Mouse (Mus musculus) liver, postnatal 0 days (tissue): ENCODE data around the gene Vps51. TPM values are rescaled to one million over a fixed set of nuclear protein-coding genes. Genes with fewer than 3 reads are reported as not detected.

ENCODE experiments used
- ATAC-seq: fragments of 200-750 bp; cut with Nextera tagmentation; 2 replicates; pipeline ENCODE4 v1.8.0; 2017; ENCODE audit warnings: mild to moderate bottlenecking, moderate library complexity
- DNase-seq: peaks from one replicate; pipeline ENCODE4 v3.0.0-alpha.2; 2016
- H3K27ac ChIP-seq: fragments of 300-500 bp; sonication (generic); 2 replicates; pipeline ENCODE4 v1.5.1; 2014; ENCODE audit warnings: antibody characterized with exemption, moderate library complexity, mild to moderate bottlenecking, low read depth
- H3K27me3 ChIP-seq: fragments of 300-500 bp; sonication (generic); 2 replicates; pipeline ENCODE4 v1.6.1; 2014; ENCODE audit warnings: low read length, control low read depth, mixed read lengths; ENCODE audit not compliant: insufficient read depth
- H3K36me3 ChIP-seq: fragments of 300-500 bp; sonication (generic); replicated peaks from 2 replicates; pipeline ENCODE4 v1.6.1; 2014; ENCODE audit warnings: mild to moderate bottlenecking, control low read depth, low read length, moderate library complexity, mixed read lengths; ENCODE audit not compliant: insufficient read depth
- H3K4me1 ChIP-seq: fragments of 300-500 bp; sonication (generic); 2 replicates; pipeline ENCODE4 v1.6.1; 2014; ENCODE audit warnings: antibody characterized with exemption, mild to moderate bottlenecking, control low read depth; ENCODE audit not compliant: insufficient read depth
- H3K4me2 ChIP-seq: fragments of 300-500 bp; sonication (generic); 2 replicates; pipeline ENCODE4 v1.6.1; 2014; ENCODE audit warnings: low read depth, mild to moderate bottlenecking, low read length, moderate library complexity, mixed read lengths
- H3K4me3 ChIP-seq: fragments of 300-500 bp; sonication (generic); 2 replicates; pipeline ENCODE4 v1.5.1; 2014; ENCODE audit warnings: low read depth, low read length
- H3K9ac ChIP-seq: fragments of 300-500 bp; sonication (generic); replicated peaks from 2 replicates; pipeline ENCODE4 v1.6.1; 2014; ENCODE audit warnings: mild to moderate bottlenecking, moderate library complexity
- H3K9me3 ChIP-seq: fragments of 300-500 bp; sonication (generic); 2 replicates; pipeline ENCODE4 v1.6.1; 2016; ENCODE audit warnings: mild to moderate bottlenecking, control low read depth, low read length, mixed read lengths
- CTCF ChIP-seq: sonication (generic); IDR thresholded peaks from 2 replicates; pipeline ENCODE4 v1.5.1; 2016; ENCODE audit warnings: antibody characterized with exemption, low read depth
- EP300 ChIP-seq: IDR thresholded peaks from 2 replicates; pipeline ENCODE4 v1.6.1; 2016; ENCODE audit warnings: antibody characterized with exemption, low read depth, mild to moderate bottlenecking
- WGBS: fragments of 180-500 bp; shearing (Covaris S2); extraction: QIAGEN DNeasy Blood & Tissue Kit; methylation state at CpG from one replicate; pipeline ENCODE4 v1.1.7; 2014; ENCODE audit not compliant: insufficient replicate concordance; 5-methylcytosine and 5-hydroxymethylcytosine counted together
- polyA plus RNA-seq: library from polyadenylated mRNA; unstranded; fragments of >200 nt; fragmentation: Nextera tagmentation; extraction: Ambion mirVana; gene quantifications from 2 replicates; pipeline ENCODE4 v1.2.1, GENCODE M21; 2015

Gene Vps51
- polyA plus RNA-seq, 1 experiment from 2014 or later: 20.7 TPM

DNA sequence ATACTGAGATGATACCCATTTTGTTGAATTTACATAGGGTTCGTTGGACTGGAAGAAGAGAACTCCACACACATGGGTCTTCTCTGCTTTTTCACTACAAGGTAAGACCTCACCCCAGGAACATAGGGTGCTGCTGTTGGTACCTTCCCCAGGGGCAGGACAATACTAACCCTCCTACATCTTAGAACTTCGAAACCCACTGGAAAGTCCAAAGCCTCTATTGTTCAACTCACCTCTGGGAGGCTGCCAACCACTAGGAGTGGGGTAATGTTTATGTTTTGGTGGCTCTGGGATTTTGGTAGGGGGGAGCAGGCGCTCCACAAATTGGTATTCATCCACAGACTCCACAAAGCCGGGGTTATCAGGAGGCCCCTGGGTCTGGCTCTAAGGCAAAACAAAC, 20.3 kb downstream of the Vps51 start:
- Histone ChIP-seq H3K9ac (peak overlapping the region; percentile 67), H3K36me3 (peaks cover 54% of the 10 kb centered on the region), H3K27me3 (no peaks in the 10 kb centered on the region), H3K27ac (peak overlapping the region; percentile 30; the same call in 1 of the 2 replicates), H3K9me3 (no peaks in the 10 kb centered on the region), H3K4me1 (peaks cover 25% of the 10 kb centered on the region), H3K4me3 (peak overlapping the region; percentile 78), H3K4me2 (peak overlapping the region; percentile 82)
- TF ChIP-seq EP300 (no peak), CTCF (no peak)
- 50% methylated on average over 4 of the region's 4 CpGs for WGBS
- no peak for ATAC-seq
- DNase-seq: no peak

DNA sequence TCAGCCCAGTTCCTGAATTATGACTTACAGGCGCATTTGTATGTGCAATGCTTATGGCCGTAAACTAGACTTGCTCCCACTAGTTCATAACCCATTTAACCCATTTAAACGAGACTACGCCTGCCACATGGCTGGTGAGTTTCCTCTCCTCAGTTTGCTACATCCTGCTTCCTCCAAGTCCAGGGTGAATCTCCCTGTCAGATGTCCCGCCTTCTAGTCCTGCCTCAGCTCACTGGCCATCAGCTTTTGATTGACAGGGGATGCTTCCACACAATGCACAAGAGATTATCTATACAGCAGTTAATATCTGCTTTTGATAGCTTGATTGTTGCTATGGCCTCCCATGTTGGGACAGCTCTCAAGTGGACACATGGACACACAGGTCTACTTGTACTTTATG, 22.7 kb downstream of the Vps51 start:
- TF ChIP-seq EP300 (no peak), CTCF (no peak)
- H3K36me3 ChIP-seq: peaks cover 74% of the 10 kb centered on the region
- no peak overlapping the region for H3K27ac ChIP-seq
- no peak overlapping the region for H3K4me2 ChIP-seq
- H3K27me3 ChIP-seq: no peaks in the 10 kb centered on the region
- H3K9me3 ChIP-seq: no peaks in the 10 kb centered on the region
- peaks cover 16% of the 10 kb centered on the region for H3K4me1 ChIP-seq
- DNase-seq: no peak
- no peak overlapping the region for H3K4me3 ChIP-seq
- no peak overlapping the region for H3K9ac ChIP-seq
- 78% methylated on average over 5 of the region's 5 CpGs for WGBS
- no peak for ATAC-seq

DNA sequence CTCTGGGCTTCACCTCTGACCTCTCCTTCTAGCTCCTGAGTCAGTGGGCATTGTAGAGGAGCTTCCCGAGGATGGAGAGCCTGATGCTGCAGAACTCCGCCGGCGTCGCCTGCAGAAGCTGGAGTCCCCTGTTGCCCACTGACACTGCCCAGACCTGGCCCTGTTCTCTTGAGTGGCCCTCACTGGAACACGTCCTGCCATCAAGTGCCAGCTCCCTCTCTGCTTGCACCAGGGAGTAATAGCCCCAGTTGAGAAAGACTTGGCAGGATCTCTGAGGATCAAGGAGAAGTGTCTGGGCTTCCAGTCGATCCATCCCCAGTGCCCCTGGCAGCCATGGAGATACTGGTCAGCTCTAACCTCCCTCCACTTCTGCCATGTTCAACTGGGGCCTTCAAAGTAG, 24.5 kb downstream of the Vps51 start:
- no peak overlapping the region for H3K9ac ChIP-seq
- peaks cover 24% of the 10 kb centered on the region for H3K4me1 ChIP-seq
- no peak for TF ChIP-seq CTCF
- H3K27ac ChIP-seq: no peak overlapping the region
- no peaks in the 10 kb centered on the region for H3K27me3 ChIP-seq
- H3K4me2 ChIP-seq: no peak overlapping the region
- H3K4me3 ChIP-seq: no peak overlapping the region
- peaks cover 81% of the 10 kb centered on the region for H3K36me3 ChIP-seq
- H3K9me3 ChIP-seq: no peaks in the 10 kb centered on the region
- ATAC-seq: no peak
- DNase-seq: no peak
- WGBS: 86% methylated on average over 7 of the region's 7 CpGs

DNA sequence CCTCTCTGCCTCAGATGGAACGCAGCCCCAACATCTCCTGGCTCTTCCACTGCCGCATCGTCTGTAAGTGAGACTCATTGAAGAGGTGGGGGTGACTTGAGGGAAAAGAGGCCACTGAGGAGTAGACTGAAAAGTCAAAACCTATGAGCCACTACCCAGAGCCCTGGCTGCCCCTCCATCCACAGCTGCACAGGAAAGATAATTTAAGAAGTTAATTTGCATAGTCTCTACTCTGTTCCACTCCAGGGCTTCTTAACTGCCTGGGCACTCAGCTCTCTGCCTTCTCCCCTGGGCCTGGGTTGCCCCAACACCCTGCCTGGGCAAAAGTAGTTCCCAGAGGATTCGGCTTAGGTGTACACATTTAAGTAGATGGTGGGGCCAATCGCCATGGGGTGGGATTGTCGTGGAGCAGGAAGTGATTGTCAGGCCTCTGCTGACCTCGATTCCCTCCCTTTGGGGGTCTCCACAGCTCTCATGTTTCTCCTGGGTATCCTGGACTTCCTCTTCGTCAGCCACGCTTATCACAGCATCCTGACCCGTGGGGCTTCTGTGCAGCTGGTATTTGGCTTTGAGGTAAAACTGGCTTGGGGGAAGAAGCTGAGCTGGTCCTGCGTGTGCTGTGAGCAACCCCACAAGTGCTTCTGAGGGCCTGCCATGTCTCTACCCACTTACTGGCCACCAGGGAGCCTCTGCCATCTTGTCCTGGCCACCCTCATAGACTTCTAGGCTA, 28.2 kb downstream of the Vps51 start:
- ATAC-seq (no peak), DNase-seq (peak; percentile 29)
- Histone ChIP-seq H3K27ac (peak overlapping the region; percentile 99), H3K4me3 (peak overlapping the region; percentile 73), H3K36me3 (peaks cover 58% of the 10 kb centered on the region), H3K4me2 (peak overlapping the region; percentile 76), H3K9ac (peak overlapping the region; percentile 11; the same call in 1 of the 2 replicates), H3K27me3 (no peaks in the 10 kb centered on the region), H3K4me1 (peaks cover 23% of the 10 kb centered on the region), H3K9me3 (no peaks in the 10 kb centered on the region)
- 52% methylated on average over 11 of the region's 11 CpGs for WGBS
- TF ChIP-seq CTCF: no peak
- TF ChIP-seq EP300: no peak; the same call in 1 of the 2 replicates

DNA sequence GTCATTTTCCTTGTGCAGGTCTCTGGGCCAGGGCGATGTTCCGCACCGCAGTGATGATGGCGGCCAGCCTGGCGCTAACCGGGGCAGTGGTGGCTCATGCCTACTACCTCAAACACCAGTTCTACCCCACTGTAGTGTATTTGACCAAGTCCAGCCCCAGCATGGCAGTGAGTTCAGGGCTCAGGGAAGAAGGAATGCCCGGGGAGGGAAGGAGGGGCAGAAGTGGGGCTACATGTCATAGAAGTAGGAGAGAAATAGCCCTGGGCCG, 29.2 kb downstream of the Vps51 start:
- 73% methylated on average over 8 of the region's 8 CpGs for WGBS

DNA sequence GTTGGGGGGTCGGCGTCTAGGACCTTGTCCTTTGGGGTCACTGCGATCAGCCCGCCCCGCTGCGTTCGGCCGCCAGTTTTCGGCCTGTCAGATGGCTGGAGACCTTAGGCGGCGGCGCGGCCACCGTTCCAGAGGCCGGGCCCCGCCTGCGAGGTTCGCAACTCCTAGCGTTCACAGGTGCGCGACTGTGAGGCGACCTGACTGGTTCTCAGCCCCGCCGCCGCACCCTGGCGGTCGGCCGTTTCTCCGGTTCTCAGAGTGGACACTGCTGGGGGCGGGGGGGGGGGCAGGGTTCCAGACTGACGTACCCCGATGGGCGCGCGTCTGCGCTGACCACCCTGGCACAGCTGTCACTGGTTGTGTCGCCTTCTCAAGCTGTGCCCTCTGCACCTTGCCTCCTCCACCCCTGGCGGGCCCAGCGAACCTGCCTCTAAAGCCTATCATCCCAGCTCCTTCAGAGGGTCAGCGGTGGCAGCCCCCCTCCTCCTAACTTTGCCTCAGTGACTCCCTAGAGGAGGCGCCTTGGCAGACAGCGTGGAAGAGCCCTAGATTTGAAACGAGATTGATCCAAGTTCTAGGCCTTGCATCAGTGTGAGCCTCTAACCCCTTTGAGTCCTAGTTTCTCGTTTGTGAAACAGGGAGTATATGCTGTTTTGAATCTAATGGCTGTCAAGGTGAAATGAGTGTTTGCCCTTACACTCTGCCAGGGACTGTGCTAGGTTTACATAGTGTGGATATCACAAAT, 29.7 kb downstream of the Vps51 start:
- ATAC-seq (peak; percentile 28), DNase-seq (no peak)
- Histone ChIP-seq H3K27me3 (no peaks in the 10 kb centered on the region), H3K9me3 (no peaks in the 10 kb centered on the region), H3K9ac (peak overlapping the region; percentile 91), H3K27ac (peak overlapping the region; percentile 99), H3K36me3 (peaks cover 43% of the 10 kb centered on the region), H3K4me3 (peak overlapping the region; percentile 73), H3K4me1 (peaks cover 23% of the 10 kb centered on the region), H3K4me2 (peak overlapping the region; percentile 76)
- TF ChIP-seq EP300 (no peak), CTCF (peak; percentile 19; the same call in 1 of the 2 replicates)
- WGBS: 2% methylated on average over 37 of the region's 44 CpGs

More for the DNA sequence above, 29.2 kb downstream of the Vps51 start:
- ATAC-seq (no peak), DNase-seq (no peak)
- TF ChIP-seq EP300: no peak
- no peak for TF ChIP-seq CTCF
- H3K4me1 ChIP-seq: peaks cover 23% of the 10 kb centered on the region
- H3K36me3 ChIP-seq: peaks cover 48% of the 10 kb centered on the region
- peak overlapping the region; percentile 73 for H3K4me3 ChIP-seq
- H3K9ac ChIP-seq: peak overlapping the region; percentile 91
- H3K4me2 ChIP-seq: peak overlapping the region; percentile 76
- H3K9me3 ChIP-seq: no peaks in the 10 kb centered on the region
- H3K27me3 ChIP-seq: no peaks in the 10 kb centered on the region
- H3K27ac ChIP-seq: peak overlapping the region; percentile 99
